In the genomic region with DNA sequence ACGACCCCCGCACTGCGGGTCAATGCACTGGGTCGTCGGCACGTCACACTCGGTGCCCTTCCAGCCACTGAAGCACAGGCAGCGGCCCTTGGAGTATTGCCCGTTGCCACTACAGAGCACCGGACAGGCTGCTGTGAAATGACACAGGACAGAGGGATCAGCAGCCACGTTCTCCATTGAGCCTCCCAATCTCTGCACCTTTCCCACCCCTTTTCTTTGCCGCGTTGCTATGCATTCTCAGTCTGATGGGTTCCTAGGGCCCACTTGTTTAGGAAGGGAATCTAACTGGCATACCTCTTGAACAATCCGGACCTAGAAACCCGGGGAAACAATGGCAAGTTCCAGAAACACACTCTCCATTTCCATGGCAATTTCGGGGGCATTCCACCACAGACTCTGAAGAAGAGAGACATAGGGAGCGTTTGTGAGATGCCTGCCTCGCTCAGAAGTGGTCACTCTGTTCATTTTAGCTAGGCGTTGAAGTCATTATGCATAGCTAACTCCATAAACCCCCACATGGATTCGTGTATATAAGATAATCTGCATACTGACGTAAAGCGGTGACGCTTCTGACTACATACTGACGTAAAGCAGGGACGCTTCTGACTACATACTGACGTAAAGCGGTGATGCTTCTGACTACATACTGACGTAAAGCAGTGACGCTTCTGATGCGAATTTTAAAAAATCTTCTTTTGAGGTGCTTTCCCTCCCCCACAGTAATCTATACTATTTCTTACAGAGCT, we compare ENCODE assay signal across 9 mouse cellular contexts.
DNase-seq lines count a peak whose midpoint lies in the region; ATAC-seq and TF ChIP-seq lines count a peak whose summit lies in the region.
"Had no signal": no experiment of that assay in that cellular context is flagged by ENCODE, and none has a peak within 500 bp of the region (broad histone marks: within the 10 kb centered on the region; RNA-seq: fewer than 3 reads in every experiment).

No protein-coding gene starts in this region.

- peaks cover 47% of the 10 kb centered on the region for H3K4me1 ChIP-seq in hindbrain, embryonic 10.5 days (replicated peaks)
- peaks cover 13% of the 10 kb centered on the region; the same call in 1 of the 2 replicates for H3K4me1 ChIP-seq in midbrain, embryonic 16.5 days (ENCODE audit: control insufficient read depth, insufficient read depth, low read length)
- H3K4me1 ChIP-seq in intestine, embryonic 15.5 days (replicated peaks): no peaks in the 10 kb centered on the region
- H3K4me1 ChIP-seq: liver, embryonic 12.5 days had no signal

- no peak overlapping the region for H3K9ac ChIP-seq in midbrain, embryonic 16.5 days (ENCODE audit: low read depth, low read length)
- no peak overlapping the region for H3K9ac ChIP-seq in intestine, embryonic 15.5 days
- H3K9ac ChIP-seq: liver, embryonic 12.5 days had no signal

- H3K4me3 ChIP-seq in hindbrain, embryonic 10.5 days: peak overlapping the region; percentile 28
- H3K4me3 ChIP-seq in midbrain, embryonic 16.5 days (ENCODE audit: low read depth, low read length): peak overlapping the region; percentile 18
- H3K4me3 ChIP-seq in intestine, embryonic 15.5 days (replicated peaks): no peak overlapping the region
- H3K4me3 ChIP-seq: liver, embryonic 12.5 days had no signal

- peak; percentile 58 for DNase-seq in Muller cell, postnatal 12 days (ENCODE audit: inconsistent ontology term)
- DNase-seq in brain, embryonic 14.5 days (ENCODE audit: low read depth): peak; percentile 80
- peak; percentile 85 for DNase-seq in hindbrain, embryonic 10.5 days (ENCODE audit: low spot score)
- no peak for DNase-seq in yolk sac, embryonic 10.5 days (ENCODE audit: low spot score)
- DNase-seq in urinary bladder, postnatal 14 days (ENCODE audit: low spot score): no peak

- no peaks in the 10 kb centered on the region for H3K9me3 ChIP-seq in hindbrain, embryonic 10.5 days
- H3K9me3 ChIP-seq in midbrain, embryonic 16.5 days (replicated peaks; ENCODE audit: control insufficient read depth, low read length, poor library complexity, severe bottlenecking): no peaks in the 10 kb centered on the region
- no peaks in the 10 kb centered on the region for H3K9me3 ChIP-seq in intestine, embryonic 15.5 days
- H3K9me3 ChIP-seq: liver, embryonic 12.5 days had no signal

- peak overlapping the region; percentile 82 for H3K27ac ChIP-seq in hindbrain, embryonic 10.5 days
- H3K27ac ChIP-seq in midbrain, embryonic 16.5 days (ENCODE audit: low read length): no peak overlapping the region; the same call in 1 of the 2 replicates
- no peak overlapping the region for H3K27ac ChIP-seq in intestine, embryonic 15.5 days
- H3K27ac ChIP-seq: left cerebral cortex, adult 2 months; liver, embryonic 12.5 days had no signal

- TF ChIP-seq CTCF in brain, embryonic 14.5 days (IDR thresholded peaks at IDR 0.05; ENCODE audit: borderline replicate concordance, extremely low read depth, insufficient read depth, insufficient read length): no peak

- no peaks in the 10 kb centered on the region for H3K27me3 ChIP-seq in hindbrain, embryonic 10.5 days (ENCODE audit: insufficient read depth, poor library complexity, severe bottlenecking)
- H3K27me3 ChIP-seq in midbrain, embryonic 16.5 days (ENCODE audit: control insufficient read depth, insufficient read depth, low read depth, low read length): no peaks in the 10 kb centered on the region
- no peaks in the 10 kb centered on the region for H3K27me3 ChIP-seq in intestine, embryonic 15.5 days (replicated peaks)
- H3K27me3 ChIP-seq: liver, embryonic 12.5 days had no signal

- 52% methylated on average over 30 of the region's 30 CpGs for WGBS in hindbrain, embryonic 10.5 days
- WGBS in midbrain, embryonic 16.5 days: 25% methylated on average over 30 of the region's 30 CpGs
- 77% methylated on average over 30 of the region's 30 CpGs for WGBS in intestine, embryonic 15.5 days

- H3K4me2 ChIP-seq in midbrain, embryonic 16.5 days (ENCODE audit: low read length): peak overlapping the region; percentile 53
- no peak overlapping the region for H3K4me2 ChIP-seq in intestine, embryonic 15.5 days (replicated peaks)
- H3K4me2 ChIP-seq: liver, embryonic 12.5 days had no signal

- H3K36me3 ChIP-seq in hindbrain, embryonic 10.5 days: peaks cover 22% of the 10 kb centered on the region
- H3K36me3 ChIP-seq in midbrain, embryonic 16.5 days (ENCODE audit: control insufficient read depth, insufficient read depth, low read length): no peaks in the 10 kb centered on the region; the same call in 1 of the 2 replicates
- H3K36me3 ChIP-seq in intestine, embryonic 15.5 days: no peaks in the 10 kb centered on the region

- TF ChIP-seq POLR2A in brain, embryonic 14.5 days (IDR thresholded peaks at IDR 0.05; ENCODE audit: borderline replicate concordance, extremely low read depth, insufficient read depth, insufficient read length, poor library complexity, severe bottlenecking): no peak

- peak; percentile 78 for ATAC-seq in midbrain, embryonic 16.5 days
- no peak for ATAC-seq in intestine, embryonic 15.5 days
- ATAC-seq: liver, embryonic 12.5 days had no signal

Comparison
In these comparisons a context has a peak if more than half of its experiments do, and no peak if none do; other contexts are left out.
1. DNase-seq: peak in Muller cell, postnatal 12 days (single experiment), brain, embryonic 14.5 days (single experiment) and hindbrain, embryonic 10.5 days (single experiment); none in yolk sac, embryonic 10.5 days (single experiment) and urinary bladder, postnatal 14 days (single experiment).